Mouse (Mus musculus): ENCODE measurements around the gene Asxl2.
"Not testable (repeated sequence)": the region's sequence is repeated elsewhere in the genome, so short reads cannot be mapped to it uniquely, and the experiment has no call there.

The Asxl2 gene

GRCm38 (mm10) chr12:3426530-3427034 is at the start of gene Asxl2:
Gene Asxl2, plus strand, starts transcription at chr12:3426857.
- peak; percentile 100 for DNase-seq

GRCm38 (mm10) chr12:3377190-3377589 is 49.5 kb upstream of the Asxl2 start:
- no peak for DNase-seq

- DNase-seq, result no peak
Observed at GRCm38 (mm10) chr12:3377755-3378154, 48.9 kb upstream of the Asxl2 start.

- DNase-seq, result no peak
Observed at GRCm38 (mm10) chr12:3384860-3385259, 41.8 kb upstream of the Asxl2 start.

- no peak for DNase-seq
Observed at GRCm38 (mm10) chr12:3385271-3385670, 41.4 kb upstream of the Asxl2 start.

GRCm38 (mm10) chr12:3385940-3386339 is 40.7 kb upstream of the Asxl2 start:
- no peak for DNase-seq

- DNase-seq, result no peak
Observed at GRCm38 (mm10) chr12:3387891-3388290, 38.8 kb upstream of the Asxl2 start.

GRCm38 (mm10) chr12:3389394-3389793 is 37.3 kb upstream of the Asxl2 start:
- DNase-seq, result no peak

- DNase-seq, result no peak
Observed at GRCm38 (mm10) chr12:3390071-3390470, 36.6 kb upstream of the Asxl2 start.

- DNase-seq, result peak; percentile 86
Observed at GRCm38 (mm10) chr12:3390577-3391262, 35.9 kb upstream of the Asxl2 start.

- no peak for DNase-seq
Observed at GRCm38 (mm10) chr12:3391276-3391675, 35.4 kb upstream of the Asxl2 start.

GRCm38 (mm10) chr12:3393140-3393539 is 33.5 kb upstream of the Asxl2 start:
- DNase-seq, result no peak

GRCm38 (mm10) chr12:3396931-3397330 is 29.7 kb upstream of the Asxl2 start:
- no peak for DNase-seq

- not testable (repeated sequence) for DNase-seq
Observed at GRCm38 (mm10) chr12:3405662-3406061, 21.0 kb upstream of the Asxl2 start.

- DNase-seq, result no peak
Observed at GRCm38 (mm10) chr12:3406585-3406984, 20.1 kb upstream of the Asxl2 start.

- DNase-seq, result no peak
Observed at GRCm38 (mm10) chr12:3414956-3415355, 11.7 kb upstream of the Asxl2 start.

GRCm38 (mm10) chr12:3418761-3419160 is 7.9 kb upstream of the Asxl2 start:
- no peak for DNase-seq

- no peak for DNase-seq
Observed at GRCm38 (mm10) chr12:3420519-3420918, 6.1 kb upstream of the Asxl2 start.

GRCm38 (mm10) chr12:3422786-3423185 is 3.9 kb upstream of the Asxl2 start:
- no peak for DNase-seq

- DNase-seq, result peak; percentile 32
Observed at GRCm38 (mm10) chr12:3424179-3424578, 2.5 kb upstream of the Asxl2 start.

- DNase-seq, result peak; percentile 44
Observed at GRCm38 (mm10) chr12:3425375-3426341, 999 bp upstream of the Asxl2 start.

GRCm38 (mm10) chr12:3427067-3427889 is 621 bp downstream of the Asxl2 start:
- DNase-seq, result peak; percentile 79

Data from kidney, postnatal 10 days (tissue).